Mouse (Mus musculus) liver, adult 2 months (tissue): ENCODE measurements around the gene Ush1c. TPM values are rescaled to one million over a fixed set of nuclear protein-coding genes. Genes with fewer than 3 reads are reported as not detected.

Source experiments
- DNase-seq: peaks from one replicate; pipeline ENCODE4 v3.0.0-alpha.2; 2011; ENCODE audit warnings: low read depth, low spot score; ENCODE audit errors: extremely low read depth
- H3K27ac ChIP-seq: fragments of 200-500 bp; replicated peaks from 2 replicates; pipeline ENCODE4 v1.5.1; 2012; ENCODE audit warnings: low read depth, mild to moderate bottlenecking, control low read depth, inconsistent platforms, low read length; ENCODE audit not compliant: insufficient read depth
- H3K27me3 ChIP-seq: fragments of 200-500 bp; 2 replicates; pipeline ENCODE4 v1.6.1; 2012; ENCODE audit warnings: mild to moderate bottlenecking, moderate library complexity, low read length, inconsistent platforms; ENCODE audit not compliant: control insufficient read depth, insufficient read depth
- H3K36me3 ChIP-seq: fragments of 200-500 bp; 2 replicates; pipeline ENCODE4 v1.6.1; 2012; ENCODE audit warnings: low read length, inconsistent platforms; ENCODE audit not compliant: control insufficient read depth, insufficient read depth
- H3K4me1 ChIP-seq: fragments of 200-500 bp; 2 replicates; pipeline ENCODE4 v1.6.1; 2011; ENCODE audit warnings: low read length; ENCODE audit not compliant: control insufficient read depth, insufficient read depth
- H3K4me3 ChIP-seq: fragments of 200-500 bp; 2 replicates; pipeline ENCODE4 v1.5.1; 2011; ENCODE audit warnings: low read depth, mild to moderate bottlenecking, control low read depth, low read length, moderate library complexity; ENCODE audit not compliant: insufficient read depth
- H3K79me2 ChIP-seq: fragments of 200-500 bp; 2 replicates; pipeline ENCODE4 v1.6.1; 2012; ENCODE audit warnings: inconsistent platforms, mild to moderate bottlenecking, low read length, moderate library complexity; ENCODE audit not compliant: control insufficient read depth, insufficient read depth
- H3K9ac ChIP-seq: fragments of 200-500 bp; 2 replicates; pipeline ENCODE4 v1.6.1; 2012; ENCODE audit warnings: low read depth, mild to moderate bottlenecking, control low read depth, inconsistent platforms, low read length
- CTCF ChIP-seq: fragments of 200-500 bp; IDR thresholded peaks from 2 replicates; pipeline ENCODE4 v1.5.1; 2011; ENCODE audit warnings: low read depth, low read length, control low read depth
- POLR2A ChIP-seq: fragments of 200-500 bp; IDR thresholded peaks from 2 replicates; pipeline ENCODE4 v1.6.1; 2011; ENCODE audit warnings: low read length, control low read depth; ENCODE audit not compliant: insufficient read depth; ENCODE audit errors: extremely low read depth
- WGBS: fragments of 180-500 bp; shearing (Covaris S2); methylation state at CpG from one replicate; pipeline ENCODE4 v1.1.7; 2018; 5-methylcytosine and 5-hydroxymethylcytosine counted together
- polyA plus RNA-seq: library from polyadenylated mRNA; depleted of rRNA; stranded (reverse); fragments of >200 nt; gene quantifications from 2 replicates; pipeline ENCODE4 v1.2.3, GENCODE M21; 2012
- total RNA-seq: library from RNA; depleted of rRNA; stranded (reverse); fragments of >200 nt; gene quantifications from 2 replicates; pipeline ENCODE4 v1.2.3, GENCODE M21; 2014

The Ush1c gene
- total and polyA plus RNA-seq, 2 experiments, result not detected

GRCm38 (mm10) chr7:46162132-46162727, 76.1 kb downstream of the Ush1c start:
- WGBS, result 61% methylated on average over 11 of the region's 11 CpGs
- no peak overlapping the region for H3K4me3 ChIP-seq
- no peak overlapping the region for H3K9ac ChIP-seq
- H3K4me1 ChIP-seq, result no peaks in the 10 kb centered on the region
- no peaks in the 10 kb centered on the region for H3K79me2 ChIP-seq
- no peak for DNase-seq
- no peak overlapping the region for H3K27ac ChIP-seq
- H3K27me3 ChIP-seq, result no peaks in the 10 kb centered on the region
- TF ChIP-seq POLR2A (no peak), CTCF (no peak)
- H3K36me3 ChIP-seq, result no peaks in the 10 kb centered on the region

GRCm38 (mm10) chr7:46161615-46162014, 76.7 kb downstream of the Ush1c start:
- WGBS, result 44% methylated on average over 3 of the region's 3 CpGs
- H3K36me3 ChIP-seq, result no peaks in the 10 kb centered on the region
- H3K4me3 ChIP-seq, result no peak overlapping the region
- no peak overlapping the region for H3K9ac ChIP-seq
- no peaks in the 10 kb centered on the region for H3K4me1 ChIP-seq
- TF ChIP-seq POLR2A, result no peak
- no peak for TF ChIP-seq CTCF
- DNase-seq, result no peak
- H3K79me2 ChIP-seq, result no peaks in the 10 kb centered on the region
- no peak overlapping the region for H3K27ac ChIP-seq
- no peaks in the 10 kb centered on the region for H3K27me3 ChIP-seq

GRCm38 (mm10) chr7:46157746-46158145, 80.6 kb downstream of the Ush1c start:
- no peaks in the 10 kb centered on the region for H3K4me1 ChIP-seq

GRCm38 (mm10) chr7:46154498-46155488, 83.5 kb downstream of the Ush1c start:
- no peak for DNase-seq

More at GRCm38 (mm10) chr7:46157746-46158145, 80.6 kb downstream of the Ush1c start:
- no peak for DNase-seq
- H3K36me3 ChIP-seq, result no peaks in the 10 kb centered on the region
- no peaks in the 10 kb centered on the region for H3K27me3 ChIP-seq
- H3K9ac ChIP-seq, result no peak overlapping the region
- no peak overlapping the region for H3K27ac ChIP-seq
- WGBS, result 66% methylated on average over 7 of the region's 7 CpGs
- no peaks in the 10 kb centered on the region for H3K79me2 ChIP-seq
- H3K4me3 ChIP-seq, result no peak overlapping the region
- no peak for TF ChIP-seq POLR2A
- no peak for TF ChIP-seq CTCF

GRCm38 (mm10) chr7:46152819-46153351, 85.4 kb downstream of the Ush1c start:
- Histone ChIP-seq H3K36me3 (no peaks in the 10 kb centered on the region), H3K9ac (no peak overlapping the region), H3K4me3 (no peak overlapping the region), H3K27ac (no peak overlapping the region), H3K27me3 (no peaks in the 10 kb centered on the region), H3K4me1 (no peaks in the 10 kb centered on the region), H3K79me2 (no peaks in the 10 kb centered on the region)
- TF ChIP-seq POLR2A, result no peak
- no peak for TF ChIP-seq CTCF
- DNase-seq, result no peak
- 74% methylated on average over 9 of the region's 9 CpGs for WGBS

More at GRCm38 (mm10) chr7:46154498-46155488, 83.5 kb downstream of the Ush1c start:
- TF ChIP-seq CTCF, result no peak
- TF ChIP-seq POLR2A, result no peak
- Histone ChIP-seq H3K36me3 (no peaks in the 10 kb centered on the region), H3K4me3 (no peak overlapping the region), H3K27ac (no peak overlapping the region), H3K79me2 (no peaks in the 10 kb centered on the region), H3K27me3 (no peaks in the 10 kb centered on the region), H3K4me1 (no peaks in the 10 kb centered on the region), H3K9ac (no peak overlapping the region)
- WGBS, result 80% methylated on average over 18 of the region's 18 CpGs
